Mouse (Mus musculus): ENCODE data around the gene Tex21. TPM values are rescaled to one million over a fixed set of nuclear protein-coding genes. Genes with fewer than 3 reads are reported as not detected.
"Not testable (repeated sequence)": the region's sequence is repeated elsewhere in the genome, so short reads cannot be mapped to it uniquely, and the experiment has no call there.

Gene Tex21
- polyA plus RNA-seq, 1 experiment, result not detected

- no peak overlapping the region for H3K4me3 ChIP-seq (ENCODE audit: insufficient read depth, low read depth, low read length)
- no peaks in the 10 kb centered on the region for H3K4me1 ChIP-seq (ENCODE audit: control insufficient read depth, insufficient read depth, insufficient read length, low read length)
- H3K27ac ChIP-seq (replicated peaks; ENCODE audit: low read depth, low read length), result no peak overlapping the region
Observed at GRCm38 (mm10) chr12:76194526-76194925, 52.0 kb downstream of the Tex21 start.

GRCm38 (mm10) chr12:76190940-76191339, 55.6 kb downstream of the Tex21 start:
- H3K4me1 ChIP-seq (ENCODE audit: control insufficient read depth, insufficient read depth, insufficient read length, low read length), result no peaks in the 10 kb centered on the region
- H3K27ac ChIP-seq (replicated peaks; ENCODE audit: low read depth, low read length), result no peak overlapping the region

GRCm38 (mm10) chr12:76187849-76188248, 58.7 kb downstream of the Tex21 start:
- Histone ChIP-seq H3K27ac (replicated peaks; ENCODE audit: low read depth, low read length) (no peak overlapping the region), H3K4me1 (ENCODE audit: control insufficient read depth, insufficient read depth, insufficient read length, low read length) (no peaks in the 10 kb centered on the region)

More at GRCm38 (mm10) chr12:76190940-76191339, 55.6 kb downstream of the Tex21 start:
- no peak overlapping the region for H3K4me3 ChIP-seq (ENCODE audit: insufficient read depth, low read depth, low read length)

GRCm38 (mm10) chr12:76186473-76186872, 60.1 kb downstream of the Tex21 start:
- no peak overlapping the region for H3K4me3 ChIP-seq (ENCODE audit: insufficient read depth, low read depth, low read length)
- no peaks in the 10 kb centered on the region for H3K4me1 ChIP-seq (ENCODE audit: control insufficient read depth, insufficient read depth, insufficient read length, low read length)
- no peak overlapping the region for H3K27ac ChIP-seq (replicated peaks; ENCODE audit: low read depth, low read length)

More at GRCm38 (mm10) chr12:76187849-76188248, 58.7 kb downstream of the Tex21 start:
- H3K4me3 ChIP-seq (ENCODE audit: insufficient read depth, low read depth, low read length), result no peak overlapping the region

- Histone ChIP-seq H3K27ac (replicated peaks; ENCODE audit: low read depth, low read length) (no peak overlapping the region), H3K4me3 (ENCODE audit: insufficient read depth, low read depth, low read length) (no peak overlapping the region), H3K4me1 (ENCODE audit: control insufficient read depth, insufficient read depth, insufficient read length, low read length) (no peaks in the 10 kb centered on the region)
Observed at GRCm38 (mm10) chr12:76185167-76185816, 61.3 kb downstream of the Tex21 start.

GRCm38 (mm10) chr12:76184271-76184670, 62.3 kb downstream of the Tex21 start:
- Histone ChIP-seq H3K4me1 (ENCODE audit: control insufficient read depth, insufficient read depth, insufficient read length, low read length) (no peaks in the 10 kb centered on the region), H3K27ac (replicated peaks; ENCODE audit: low read depth, low read length) (no peak overlapping the region), H3K4me3 (ENCODE audit: insufficient read depth, low read depth, low read length) (no peak overlapping the region)

GRCm38 (mm10) chr12:76182831-76183230, 63.7 kb downstream of the Tex21 start:
- no peaks in the 10 kb centered on the region for H3K4me1 ChIP-seq (ENCODE audit: control insufficient read depth, insufficient read depth, insufficient read length, low read length)
- no peak overlapping the region for H3K27ac ChIP-seq (replicated peaks; ENCODE audit: low read depth, low read length)
- no peak overlapping the region for H3K4me3 ChIP-seq (ENCODE audit: insufficient read depth, low read depth, low read length)

GRCm38 (mm10) chr12:76181471-76181870, 65.1 kb downstream of the Tex21 start:
- H3K4me3 ChIP-seq (ENCODE audit: insufficient read depth, low read depth, low read length), result no peak overlapping the region
- H3K4me1 ChIP-seq (ENCODE audit: control insufficient read depth, insufficient read depth, insufficient read length, low read length), result no peaks in the 10 kb centered on the region
- no peak overlapping the region for H3K27ac ChIP-seq (replicated peaks; ENCODE audit: low read depth, low read length)

GRCm38 (mm10) chr12:76180442-76180841, 66.1 kb downstream of the Tex21 start:
- H3K4me1 ChIP-seq (ENCODE audit: control insufficient read depth, insufficient read depth, insufficient read length, low read length), result no peaks in the 10 kb centered on the region

GRCm38 (mm10) chr12:76179527-76179926, 67.0 kb downstream of the Tex21 start:
- no peak overlapping the region for H3K27ac ChIP-seq (replicated peaks; ENCODE audit: low read depth, low read length)
- H3K4me3 ChIP-seq (ENCODE audit: insufficient read depth, low read depth, low read length), result no peak overlapping the region
- H3K4me1 ChIP-seq (ENCODE audit: control insufficient read depth, insufficient read depth, insufficient read length, low read length), result no peaks in the 10 kb centered on the region

More at GRCm38 (mm10) chr12:76180442-76180841, 66.1 kb downstream of the Tex21 start:
- H3K4me3 ChIP-seq (ENCODE audit: insufficient read depth, low read depth, low read length), result no peak overlapping the region
- no peak overlapping the region for H3K27ac ChIP-seq (replicated peaks; ENCODE audit: low read depth, low read length)

GRCm38 (mm10) chr12:76179051-76179450, 67.5 kb downstream of the Tex21 start:
- H3K4me1 ChIP-seq (ENCODE audit: control insufficient read depth, insufficient read depth, insufficient read length, low read length), result no peaks in the 10 kb centered on the region
- H3K4me3 ChIP-seq (ENCODE audit: insufficient read depth, low read depth, low read length), result no peak overlapping the region
- no peak overlapping the region for H3K27ac ChIP-seq (replicated peaks; ENCODE audit: low read depth, low read length)

- H3K4me3 ChIP-seq (ENCODE audit: insufficient read depth, low read depth, low read length), result no peak overlapping the region
Observed at GRCm38 (mm10) chr12:76177864-76178518, 68.6 kb downstream of the Tex21 start.

GRCm38 (mm10) chr12:76177000-76177863, 69.3 kb downstream of the Tex21 start, which contains the start of gene Esr2:
Esr2 (minus strand) TSS chr12:76177259.
- Histone ChIP-seq H3K4me3 (ENCODE audit: insufficient read depth, low read depth, low read length) (peak within 1 kb of the TSS; percentile 49), H3K27ac (replicated peaks; ENCODE audit: low read depth, low read length) (no peak within 1 kb of the TSS), H3K4me1 (ENCODE audit: control insufficient read depth, insufficient read depth, insufficient read length, low read length) (no peaks in the 10 kb centered on the region)

More at GRCm38 (mm10) chr12:76177864-76178518, 68.6 kb downstream of the Tex21 start:
- Histone ChIP-seq H3K4me1 (ENCODE audit: control insufficient read depth, insufficient read depth, insufficient read length, low read length) (no peaks in the 10 kb centered on the region), H3K27ac (replicated peaks; ENCODE audit: low read depth, low read length) (no peak overlapping the region)

GRCm38 (mm10) chr12:76165641-76166040, 80.9 kb downstream of the Tex21 start:
- Histone ChIP-seq H3K4me1 (ENCODE audit: control insufficient read depth, insufficient read depth, insufficient read length, low read length) (no peaks in the 10 kb centered on the region), H3K27ac (replicated peaks; ENCODE audit: low read depth, low read length) (no peak overlapping the region), H3K4me3 (ENCODE audit: insufficient read depth, low read depth, low read length) (no peak overlapping the region)

GRCm38 (mm10) chr12:76152389-76152788, 94.2 kb downstream of the Tex21 start:
- not testable (repeated sequence) for H3K4me3 ChIP-seq (ENCODE audit: insufficient read depth, low read depth, low read length); H3K27ac ChIP-seq (replicated peaks; ENCODE audit: low read depth, low read length); H3K4me1 ChIP-seq (ENCODE audit: control insufficient read depth, insufficient read depth, insufficient read length, low read length)

Data from brown adipose tissue, adult 24 weeks (tissue).